Mouse (Mus musculus) C2C12 (cell line): ENCODE measurements around the gene Cd9.

Experiments used
- CTCF ChIP-seq: IDR thresholded peaks from one replicate; pipeline ENCODE4 v1.5.1; 2011; ENCODE audit not compliant: control insufficient read depth, insufficient read depth, insufficient read length
- USF1 ChIP-seq: IDR thresholded peaks from one replicate; pipeline ENCODE4 v1.6.1; 2011; ENCODE audit warnings: low read depth, mild to moderate bottlenecking, control low read depth, moderate library complexity

DNA sequence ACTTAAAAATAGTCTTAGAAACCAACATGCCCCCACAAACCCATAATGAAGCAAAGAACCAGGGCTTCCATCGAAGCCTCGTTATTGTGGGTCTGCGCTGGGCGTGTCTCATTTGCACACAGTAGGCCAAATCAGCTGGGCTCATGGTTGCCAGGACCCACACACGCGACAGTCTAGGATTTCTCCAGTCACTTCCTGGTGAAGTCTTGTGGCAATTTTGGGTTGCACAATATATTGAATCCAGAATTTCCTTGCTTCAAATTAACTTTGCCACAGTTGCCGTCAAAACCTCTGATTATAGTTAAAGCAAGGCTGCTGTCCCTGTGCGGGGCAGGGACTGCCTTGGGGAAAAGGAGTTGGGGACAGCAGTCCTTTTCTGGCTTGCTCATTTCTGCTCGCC lies 39.9 kb downstream of the Cd9 start:
- TF ChIP-seq USF1 (no peak), CTCF (no peak)
